Mouse (Mus musculus) lung, adult 2 months (tissue): Measurements from ENCODE around the gene Nfyc.

Experiments
- CTCF ChIP-seq: fragments of 200-500 bp; IDR thresholded peaks from 2 replicates; pipeline ENCODE4 v1.5.1; 2011; ENCODE audit warnings: mild to moderate bottlenecking, low read length, control low read depth; ENCODE audit not compliant: insufficient read depth
- POLR2A ChIP-seq: fragments of 200-500 bp; IDR thresholded peaks from 2 replicates; pipeline ENCODE4 v1.6.1; 2011; ENCODE audit warnings: low read depth, mild to moderate bottlenecking, control low read depth, low read length, borderline replicate concordance; ENCODE audit errors: extremely low read depth

GRCm38 (mm10) chr4:120813762-120814161 lies 17.6 kb downstream of the Nfyc start:
- no peak for TF ChIP-seq CTCF
- TF ChIP-seq POLR2A = no peak
